Mouse (Mus musculus): ENCODE measurements around the gene Fbf1. TPM values are rescaled to one million over a fixed set of nuclear protein-coding genes. Genes with fewer than 3 reads are reported as not detected.

Fbf1 gene
- polyA plus RNA-seq, 1 experiment = not detected

- Histone ChIP-seq H3K4me1 (ENCODE audit: control insufficient read depth, insufficient read depth, low read length) (peaks cover 17% of the 10 kb centered on the region), H3K27ac (ENCODE audit: insufficient read depth, low read depth, low read length) (peak overlapping the region; percentile 36; the same call in 1 of the 2 replicates), H3K4me3 (ENCODE audit: insufficient read depth, low read depth, low read length) (no peak overlapping the region)
- TF ChIP-seq POLR2A (IDR thresholded peaks at IDR 0.05; ENCODE audit: insufficient read depth, low read depth, low read length) (no peak), CTCF (IDR thresholded peaks at IDR 0.05; ENCODE audit: insufficient read depth, low read depth, low read length) (no peak)
- 29% methylated on average over 25 of the region's 25 CpGs for WGBS
Observed at GRCm38 (mm10) chr11:116146294-116146985, 21.5 kb downstream of the Fbf1 start.

- Histone ChIP-seq H3K27ac (ENCODE audit: insufficient read depth, low read depth, low read length) (no peak overlapping the region), H3K4me3 (ENCODE audit: insufficient read depth, low read depth, low read length) (no peak overlapping the region), H3K4me1 (ENCODE audit: control insufficient read depth, insufficient read depth, low read length) (peaks cover 17% of the 10 kb centered on the region)
- TF ChIP-seq POLR2A (IDR thresholded peaks at IDR 0.05; ENCODE audit: insufficient read depth, low read depth, low read length) (no peak), CTCF (IDR thresholded peaks at IDR 0.05; ENCODE audit: insufficient read depth, low read depth, low read length) (no peak)
- 45% methylated on average over 18 of the region's 18 CpGs for WGBS
Observed at GRCm38 (mm10) chr11:116145481-116146293, 22.3 kb downstream of the Fbf1 start.

- Histone ChIP-seq H3K4me1 (ENCODE audit: control insufficient read depth, insufficient read depth, low read length) (peaks cover 19% of the 10 kb centered on the region), H3K27ac (ENCODE audit: insufficient read depth, low read depth, low read length) (no peak overlapping the region), H3K4me3 (ENCODE audit: insufficient read depth, low read depth, low read length) (no peak overlapping the region)
- TF ChIP-seq POLR2A (IDR thresholded peaks at IDR 0.05; ENCODE audit: insufficient read depth, low read depth, low read length) (no peak), CTCF (IDR thresholded peaks at IDR 0.05; ENCODE audit: insufficient read depth, low read depth, low read length) (no peak)
- 92% methylated on average over 3 of the region's 3 CpGs for WGBS
Observed at GRCm38 (mm10) chr11:116143468-116143867, 24.5 kb downstream of the Fbf1 start.

GRCm38 (mm10) chr11:116142211-116142991 is 25.6 kb downstream of the Fbf1 start:
- 73% methylated on average over 10 of the region's 10 CpGs for WGBS
- Histone ChIP-seq H3K4me1 (ENCODE audit: control insufficient read depth, insufficient read depth, low read length) (peaks cover 21% of the 10 kb centered on the region), H3K27ac (ENCODE audit: insufficient read depth, low read depth, low read length) (no peak overlapping the region), H3K4me3 (ENCODE audit: insufficient read depth, low read depth, low read length) (no peak overlapping the region)
- no peak for TF ChIP-seq POLR2A (IDR thresholded peaks at IDR 0.05; ENCODE audit: insufficient read depth, low read depth, low read length)
- TF ChIP-seq CTCF (IDR thresholded peaks at IDR 0.05; ENCODE audit: insufficient read depth, low read depth, low read length) = no peak

GRCm38 (mm10) chr11:116138468-116139138 is 29.4 kb downstream of the Fbf1 start, which contains the start of gene Mrpl38:
Gene Mrpl38, minus strand, starts transcription at chr11:116138868.
- H3K4me3 ChIP-seq (ENCODE audit: insufficient read depth, low read depth, low read length) = peak within 1 kb of the TSS; percentile 92
- 0 out of 2 replicates have a peak, but pooled peaks cover 4% of the 10 kb centered on the region for H3K4me1 ChIP-seq (ENCODE audit: control insufficient read depth, insufficient read depth, low read length)
- under 1% methylated on average over 60 of the region's 60 CpGs for WGBS
- TF ChIP-seq CTCF (IDR thresholded peaks at IDR 0.05; ENCODE audit: insufficient read depth, low read depth, low read length) (peak; percentile 45), POLR2A (IDR thresholded peaks at IDR 0.05; ENCODE audit: insufficient read depth, low read depth, low read length) (no peak)
- 0 out of 2 replicates have a peak within 1 kb of the TSS, but pooled peaks have one; percentile 40 for H3K27ac ChIP-seq (ENCODE audit: insufficient read depth, low read depth, low read length)

- Histone ChIP-seq H3K27ac (ENCODE audit: insufficient read depth, low read depth, low read length) (0 out of 2 replicates have a peak overlapping the region, but pooled peaks have one; percentile 40), H3K4me1 (ENCODE audit: control insufficient read depth, insufficient read depth, low read length) (0 out of 2 replicates have a peak, but pooled peaks cover 4% of the 10 kb centered on the region), H3K4me3 (ENCODE audit: insufficient read depth, low read depth, low read length) (peak overlapping the region; percentile 92)
- TF ChIP-seq CTCF (IDR thresholded peaks at IDR 0.05; ENCODE audit: insufficient read depth, low read depth, low read length) = no peak
- no peak for TF ChIP-seq POLR2A (IDR thresholded peaks at IDR 0.05; ENCODE audit: insufficient read depth, low read depth, low read length)
- WGBS = under 1% methylated on average over 20 of the region's 20 CpGs
Observed at GRCm38 (mm10) chr11:116138096-116138467, 29.9 kb downstream of the Fbf1 start.

GRCm38 (mm10) chr11:116134171-116134570 is 33.8 kb downstream of the Fbf1 start:
- Histone ChIP-seq H3K27ac (ENCODE audit: insufficient read depth, low read depth, low read length) (no peak overlapping the region), H3K4me3 (ENCODE audit: insufficient read depth, low read depth, low read length) (no peak overlapping the region), H3K4me1 (ENCODE audit: control insufficient read depth, insufficient read depth, low read length) (peaks cover 17% of the 10 kb centered on the region)
- WGBS = 90% methylated on average over 10 of the region's 10 CpGs
- TF ChIP-seq POLR2A (IDR thresholded peaks at IDR 0.05; ENCODE audit: insufficient read depth, low read depth, low read length) (no peak), CTCF (IDR thresholded peaks at IDR 0.05; ENCODE audit: insufficient read depth, low read depth, low read length) (no peak)

- 68% methylated on average over 5 of the region's 5 CpGs for WGBS
- Histone ChIP-seq H3K27ac (ENCODE audit: insufficient read depth, low read depth, low read length) (no peak overlapping the region), H3K4me1 (ENCODE audit: control insufficient read depth, insufficient read depth, low read length) (peaks cover 18% of the 10 kb centered on the region), H3K4me3 (ENCODE audit: insufficient read depth, low read depth, low read length) (no peak overlapping the region)
- TF ChIP-seq CTCF (IDR thresholded peaks at IDR 0.05; ENCODE audit: insufficient read depth, low read depth, low read length) (no peak), POLR2A (IDR thresholded peaks at IDR 0.05; ENCODE audit: insufficient read depth, low read depth, low read length) (no peak)
Observed at GRCm38 (mm10) chr11:116133497-116133896, 34.5 kb downstream of the Fbf1 start.
